Mouse (Mus musculus) kidney, postnatal 0 days (tissue): ENCODE measurements around the gene Bub1b. TPM values are rescaled to one million over a fixed set of nuclear protein-coding genes. Genes with fewer than 3 reads are reported as not detected.
A peak's percentile ranks its signal among the peaks of the same experiment; 100 is the strongest.

Source experiments
- ATAC-seq: fragments of 200-750 bp; cut with Nextera tagmentation; replicated peaks from 2 replicates; pipeline ENCODE4 v1.8.0; 2017; ENCODE audit warnings: low read depth, moderate number of reproducible peaks, moderate TSS enrichment, moderate library complexity; ENCODE audit not compliant: low FRiP score
- DNase-seq: peaks from one replicate; pipeline ENCODE4 v3.0.0-alpha.2; 2016; ENCODE audit warnings: low spot score
- H3K27ac ChIP-seq: fragments of 300-500 bp; sonication (generic); 2 replicates; pipeline ENCODE4 v1.5.1; 2014; ENCODE audit warnings: mild to moderate bottlenecking
- H3K27me3 ChIP-seq: fragments of 300-500 bp; sonication (generic); 2 replicates; pipeline ENCODE4 v1.6.1; 2014; ENCODE audit warnings: low read length, mixed read lengths; ENCODE audit not compliant: insufficient read depth
- H3K36me3 ChIP-seq: fragments of 300-500 bp; sonication (generic); 2 replicates; pipeline ENCODE4 v1.6.1; 2014; ENCODE audit warnings: low read length, mixed read lengths; ENCODE audit not compliant: insufficient read depth
- H3K4me1 ChIP-seq: fragments of 300-500 bp; sonication (generic); replicated peaks from 2 replicates; pipeline ENCODE4 v1.6.1; 2014; ENCODE audit warnings: antibody characterized with exemption, low read length, mixed read lengths; ENCODE audit not compliant: insufficient read depth
- H3K4me2 ChIP-seq: fragments of 300-500 bp; sonication (generic); 2 replicates; pipeline ENCODE4 v1.6.1; 2014; ENCODE audit warnings: mild to moderate bottlenecking, low read length, moderate library complexity, mixed read lengths
- H3K4me3 ChIP-seq: fragments of 300-500 bp; sonication (generic); replicated peaks from 2 replicates; pipeline ENCODE4 v1.5.1; 2014; ENCODE audit warnings: low read depth, low read length
- H3K9ac ChIP-seq: fragments of 300-500 bp; sonication (generic); 2 replicates; pipeline ENCODE4 v1.6.1; 2014; ENCODE audit warnings: low read depth, low read length
- H3K9me3 ChIP-seq: fragments of 300-500 bp; sonication (generic); replicated peaks from 2 replicates; pipeline ENCODE4 v1.6.1; 2016; ENCODE audit warnings: low read length, inconsistent platforms, mixed read lengths
- CTCF ChIP-seq: IDR thresholded peaks from 2 replicates; pipeline ENCODE4 v1.5.1; 2016; ENCODE audit warnings: antibody characterized with exemption, low read depth, mild to moderate bottlenecking, moderate library complexity
- WGBS: fragments of 180-500 bp; shearing (Covaris S2); extraction: QIAGEN DNeasy Blood & Tissue Kit; methylation state at CpG from one replicate; pipeline ENCODE4 v1.1.7; 2014; 5-methylcytosine and 5-hydroxymethylcytosine counted together
- polyA plus RNA-seq: library from polyadenylated mRNA; unstranded; fragments of >200 nt; fragmentation: Nextera tagmentation; extraction: Ambion mirVana; gene quantifications from 2 replicates; pipeline ENCODE4 v1.2.1, GENCODE M21; 2015

The Bub1b gene
- polyA plus RNA-seq, 1 experiment from 2014 or later: 28.7 TPM

- no peak overlapping the region for H3K4me3 ChIP-seq
- TF ChIP-seq CTCF: no peak
- no peaks in the 10 kb centered on the region for H3K9me3 ChIP-seq
- DNase-seq (peak; percentile 12), ATAC-seq (no peak)
- H3K9ac ChIP-seq: no peak overlapping the region
- H3K36me3 ChIP-seq: no peaks in the 10 kb centered on the region
- WGBS: 16% methylated on average over 5 of the region's 5 CpGs
- no peak overlapping the region for H3K27ac ChIP-seq
- no peaks in the 10 kb centered on the region for H3K27me3 ChIP-seq
- no peak overlapping the region for H3K4me2 ChIP-seq
- H3K4me1 ChIP-seq: no peaks in the 10 kb centered on the region
Measured at GRCm38 (mm10) chr2:118586013-118586412, 12.0 kb upstream of the Bub1b start.

DNA sequence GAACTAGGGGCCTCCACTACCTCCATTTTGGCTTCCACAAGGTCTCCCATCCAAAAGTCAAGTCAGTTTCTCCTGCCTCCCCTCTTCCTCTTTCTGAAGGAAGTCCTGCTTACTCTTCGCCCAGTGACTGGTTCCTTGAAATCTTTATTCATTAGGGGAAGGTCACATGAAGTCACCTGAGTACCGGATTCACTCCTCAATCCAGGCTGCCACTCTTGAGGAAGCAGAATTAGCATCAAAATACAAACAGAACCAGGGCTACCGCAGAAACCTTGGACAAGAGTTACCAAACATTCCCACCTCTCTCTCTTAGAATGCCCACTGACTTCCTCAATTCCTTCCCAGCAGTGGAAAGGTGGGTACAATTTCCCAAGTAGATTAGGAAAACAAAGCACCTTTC lies 10.3 kb upstream of the Bub1b start:
- Histone ChIP-seq H3K9ac (no peak overlapping the region), H3K4me3 (no peak overlapping the region), H3K36me3 (no peaks in the 10 kb centered on the region), H3K4me2 (no peak overlapping the region), H3K4me1 (no peaks in the 10 kb centered on the region), H3K27ac (no peak overlapping the region), H3K27me3 (no peaks in the 10 kb centered on the region), H3K9me3 (no peaks in the 10 kb centered on the region)
- no peak for DNase-seq
- no peak for TF ChIP-seq CTCF
- WGBS: 72% methylated on average over 3 of the region's 3 CpGs
- ATAC-seq: no peak

DNA sequence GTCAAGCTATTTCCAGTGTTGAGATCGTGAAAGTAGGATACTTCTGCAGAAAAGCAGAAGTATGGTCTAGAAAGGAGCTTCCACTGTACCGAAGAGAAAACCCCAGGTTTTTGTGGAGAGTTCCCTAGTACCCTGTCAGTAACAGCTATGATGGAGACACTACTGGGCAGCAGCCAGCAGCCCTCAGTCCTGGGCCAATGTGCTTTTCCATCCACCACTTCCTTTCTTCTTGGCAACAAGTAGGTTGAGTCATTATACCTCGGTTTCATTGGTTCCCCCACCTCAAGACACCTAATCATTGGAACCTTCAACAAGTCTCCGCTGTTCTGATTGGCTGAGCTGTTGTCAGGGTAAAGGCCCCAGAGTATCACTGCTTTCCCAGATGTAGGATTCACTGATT lies 6.9 kb upstream of the Bub1b start:
- H3K4me3 ChIP-seq: no peak overlapping the region
- no peak overlapping the region for H3K27ac ChIP-seq
- no peaks in the 10 kb centered on the region for H3K27me3 ChIP-seq
- 87% methylated on average over 4 of the region's 4 CpGs for WGBS
- H3K36me3 ChIP-seq: no peaks in the 10 kb centered on the region
- no peak for TF ChIP-seq CTCF
- H3K4me1 ChIP-seq: no peaks in the 10 kb centered on the region
- H3K9ac ChIP-seq: no peak overlapping the region
- no peak for DNase-seq
- H3K4me2 ChIP-seq: no peak overlapping the region
- H3K9me3 ChIP-seq: no peaks in the 10 kb centered on the region
- no peak for ATAC-seq

- no peak for TF ChIP-seq CTCF
- H3K4me1 ChIP-seq: no peaks in the 10 kb centered on the region; the same call in 1 of the 2 replicates
- H3K36me3 ChIP-seq: peaks cover 8% of the 10 kb centered on the region; the same call in 1 of the 2 replicates
- no peak overlapping the region for H3K27ac ChIP-seq
- no peaks in the 10 kb centered on the region for H3K9me3 ChIP-seq
- no peak for DNase-seq
- 0 out of 2 replicates have a peak overlapping the region, but pooled peaks have one; percentile 60 for H3K9ac ChIP-seq
- H3K4me3 ChIP-seq: peak overlapping the region; percentile 63
- H3K4me2 ChIP-seq: peak overlapping the region; percentile 66
- WGBS: 23% methylated on average over 5 of the region's 5 CpGs
- H3K27me3 ChIP-seq: no peaks in the 10 kb centered on the region
- no peak for ATAC-seq
Measured at GRCm38 (mm10) chr2:118599087-118599486, 1.1 kb downstream of the Bub1b start.

GRCm38 (mm10) chr2:118601599-118602263 lies 3.7 kb downstream of the Bub1b start:
- no peak overlapping the region for H3K27ac ChIP-seq
- H3K36me3 ChIP-seq: peaks cover 12% of the 10 kb centered on the region

DNA sequence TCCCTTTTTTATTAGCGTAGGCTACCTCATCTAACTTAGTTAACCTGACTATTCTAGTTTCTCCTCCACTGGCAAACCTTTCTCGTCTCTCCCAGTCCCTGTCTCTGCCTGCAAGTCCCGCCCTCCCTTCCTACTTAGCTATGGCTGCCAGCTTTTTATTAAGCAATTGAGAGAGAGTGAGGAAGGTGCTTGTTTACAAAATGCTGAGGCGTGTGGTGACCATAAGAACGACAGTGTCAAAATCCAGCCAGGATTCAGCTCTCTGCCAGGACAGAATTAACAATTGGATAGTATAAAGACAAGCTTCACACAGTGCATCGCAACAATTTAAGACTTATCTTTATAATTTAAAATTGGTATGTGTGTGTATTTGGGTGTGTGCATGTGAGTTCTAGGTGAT lies 6.1 kb downstream of the Bub1b start:
- DNase-seq (no peak), ATAC-seq (no peak)
- Histone ChIP-seq H3K9ac (no peak overlapping the region), H3K9me3 (no peaks in the 10 kb centered on the region), H3K27ac (no peak overlapping the region), H3K4me3 (no peak overlapping the region), H3K4me2 (no peak overlapping the region), H3K4me1 (no peaks in the 10 kb centered on the region; the same call in 1 of the 2 replicates), H3K27me3 (no peaks in the 10 kb centered on the region), H3K36me3 (peaks cover 12% of the 10 kb centered on the region)
- 91% methylated on average over 6 of the region's 6 CpGs for WGBS
- TF ChIP-seq CTCF: no peak

More at GRCm38 (mm10) chr2:118601599-118602263, 3.7 kb downstream of the Bub1b start:
- Histone ChIP-seq H3K4me2 (no peak overlapping the region), H3K4me1 (no peaks in the 10 kb centered on the region; the same call in 1 of the 2 replicates), H3K4me3 (no peak overlapping the region), H3K9me3 (no peaks in the 10 kb centered on the region), H3K9ac (no peak overlapping the region), H3K27me3 (no peaks in the 10 kb centered on the region)
- no peak for TF ChIP-seq CTCF
- ATAC-seq: no peak
- WGBS: 85% methylated on average over 18 of the region's 18 CpGs
- no peak for DNase-seq
